In the genomic region with DNA sequence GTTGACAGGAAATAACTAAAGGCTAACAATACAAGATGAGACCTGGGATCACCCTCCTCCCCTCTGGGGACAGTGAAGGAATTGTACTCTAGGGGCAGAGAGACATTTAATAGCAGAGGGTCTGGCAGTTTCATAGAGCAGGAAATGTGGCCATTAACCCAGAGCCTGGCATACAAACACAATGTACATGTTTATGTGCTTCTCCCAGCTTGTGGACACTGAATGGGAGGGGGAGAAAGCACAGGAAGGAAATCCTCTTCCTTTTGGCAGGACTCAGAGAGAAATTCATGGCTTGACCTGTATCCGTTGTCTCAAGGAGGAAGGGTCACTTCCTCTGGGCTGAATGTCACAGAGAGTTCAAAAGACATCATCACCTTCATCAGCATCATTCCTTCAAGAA, we compare ENCODE assay signal across 20 mouse cellular contexts.
DNase-seq lines count a peak whose midpoint lies in the region; ATAC-seq and TF ChIP-seq lines count a peak whose summit lies in the region.
"Had no signal": no experiment of that assay in that cellular context is flagged by ENCODE, and none has a peak within 500 bp of the region (broad histone marks: within the 10 kb centered on the region; RNA-seq: fewer than 3 reads in every experiment).

No protein-coding gene starts in this region.

- WGBS in liver, postnatal 0 days (ENCODE audit: insufficient replicate concordance), result 38% methylated on average over 1 of the region's 1 CpGs
- WGBS in heart, embryonic 11.5 days (ENCODE audit: insufficient replicate concordance), result 57% methylated on average over 1 of the region's 1 CpGs

- no peak overlapping the region for H3K9ac ChIP-seq in liver, postnatal 0 days (replicated peaks)
- no peak overlapping the region for H3K9ac ChIP-seq in heart, embryonic 11.5 days (ENCODE audit: low read depth, low read length)
- H3K9ac ChIP-seq: embryonic facial prominence, embryonic 15.5 days; liver, embryonic 14.5 days; neural tube, embryonic 12.5 days had no signal

- no peak overlapping the region for H3K27ac ChIP-seq in liver, postnatal 0 days (ENCODE audit: low read depth)
- no peak overlapping the region for H3K27ac ChIP-seq in heart, embryonic 11.5 days (ENCODE audit: low read depth, low read length)
- H3K27ac ChIP-seq: embryonic facial prominence, embryonic 15.5 days; forebrain, embryonic 10.5 days; hindbrain, embryonic 10.5 days; liver, embryonic 14.5 days; midbrain, embryonic 10.5 days; neural tube, embryonic 12.5 days had no signal

- peak; percentile 60; the same call in 1 of the 2 replicates for TF ChIP-seq EP300 in liver, postnatal 0 days (IDR thresholded peaks at IDR 0.05; ENCODE audit: low read depth)

- no peak overlapping the region for H3K4me2 ChIP-seq in liver, postnatal 0 days (ENCODE audit: low read depth, low read length)
- no peak overlapping the region for H3K4me2 ChIP-seq in heart, embryonic 11.5 days
- H3K4me2 ChIP-seq: embryonic facial prominence, embryonic 15.5 days; neural tube, embryonic 12.5 days had no signal

- no peaks in the 10 kb centered on the region for H3K36me3 ChIP-seq in liver, postnatal 0 days (replicated peaks; ENCODE audit: insufficient read depth, low read length)
- no peaks in the 10 kb centered on the region for H3K36me3 ChIP-seq in heart, embryonic 11.5 days (ENCODE audit: control insufficient read depth, insufficient read depth, low read length)
- H3K36me3 ChIP-seq: embryonic facial prominence, embryonic 15.5 days; forebrain, embryonic 10.5 days; hindbrain, embryonic 10.5 days; midbrain, embryonic 10.5 days; neural tube, embryonic 12.5 days had no signal

- ATAC-seq in liver, postnatal 0 days, result no peak
- ATAC-seq in heart, embryonic 11.5 days (replicated peaks; ENCODE audit: insufficient number of reproducible peaks, low FRiP score, low TSS enrichment), result no peak

- H3K4me3 ChIP-seq in liver, postnatal 0 days (ENCODE audit: low read depth, low read length), result no peak overlapping the region
- H3K4me3 ChIP-seq in heart, embryonic 11.5 days (ENCODE audit: low read depth, low read length), result no peak overlapping the region
- H3K4me3 ChIP-seq: embryonic facial prominence, embryonic 15.5 days; forebrain, embryonic 10.5 days; hindbrain, embryonic 10.5 days; midbrain, embryonic 10.5 days; neural tube, embryonic 12.5 days had no signal

- no peaks in the 10 kb centered on the region for H3K27me3 ChIP-seq in liver, postnatal 0 days (ENCODE audit: insufficient read depth, low read length)
- H3K27me3 ChIP-seq in heart, embryonic 11.5 days (ENCODE audit: control insufficient read depth, insufficient read depth, low read length), result no peaks in the 10 kb centered on the region
- H3K27me3 ChIP-seq: embryonic facial prominence, embryonic 15.5 days; neural tube, embryonic 12.5 days had no signal

- no peaks in the 10 kb centered on the region for H3K9me3 ChIP-seq in liver, postnatal 0 days (ENCODE audit: low read length)
- no peaks in the 10 kb centered on the region for H3K9me3 ChIP-seq in heart, embryonic 11.5 days (replicated peaks; ENCODE audit: control insufficient read depth, low read length)
- H3K9me3 ChIP-seq: embryonic facial prominence, embryonic 15.5 days; forebrain, embryonic 10.5 days; hindbrain, embryonic 10.5 days; midbrain, embryonic 10.5 days; neural tube, embryonic 12.5 days had no signal

- peak; percentile 28 for DNase-seq in adrenal gland, adult 2 months
- DNase-seq in adrenal gland, adult 18-20 months (ENCODE audit: low spot score in 2 of 2), result no peak
- no peak for DNase-seq in liver, postnatal 0 days
- no peak for DNase-seq in liver
- DNase-seq in kidney, adult 9 months, result peak; percentile 43
- DNase-seq in lung, postnatal 10 days, result peak; percentile 4
- DNase-seq in left cerebral cortex, adult 11 months (ENCODE audit: low spot score), result no peak
- DNase-seq: cerebellum, adult 9-10 months; gastrocnemius, postnatal 36 days; layer of hippocampus, postnatal 36 days; left cerebral cortex, postnatal 4 days; spleen, adult 18-20 months; thymus, adult 2 months had no signal

- no peaks in the 10 kb centered on the region for H3K4me1 ChIP-seq in liver, postnatal 0 days (ENCODE audit: insufficient read depth)
- no peaks in the 10 kb centered on the region for H3K4me1 ChIP-seq in heart, embryonic 11.5 days (ENCODE audit: control insufficient read depth, insufficient read depth, low read length)
- H3K4me1 ChIP-seq: embryonic facial prominence, embryonic 15.5 days; forebrain, embryonic 10.5 days; hindbrain, embryonic 10.5 days; midbrain, embryonic 10.5 days; neural tube, embryonic 12.5 days had no signal

- no peak for TF ChIP-seq CTCF in liver, postnatal 0 days (IDR thresholded peaks at IDR 0.05; ENCODE audit: low read depth)

Comparison
In these comparisons a context has a peak if more than half of its experiments do, and no peak if none do; other contexts are left out.
1. DNase-seq: peak in adrenal gland, adult 2 months (single experiment), kidney, adult 9 months (single experiment) and lung, postnatal 10 days (single experiment); none in adrenal gland, adult 18-20 months (0 of 2), liver, postnatal 0 days (single experiment), liver (single experiment) and left cerebral cortex, adult 11 months (single experiment).